Mouse (Mus musculus): ENCODE data around the gene N6amt1. TPM values are rescaled to one million over a fixed set of nuclear protein-coding genes. Genes with fewer than 3 reads are reported as not detected.

The N6amt1 gene
- polyA plus RNA-seq, 1 experiment from 2014 or later, result 30.2 TPM

DNA sequence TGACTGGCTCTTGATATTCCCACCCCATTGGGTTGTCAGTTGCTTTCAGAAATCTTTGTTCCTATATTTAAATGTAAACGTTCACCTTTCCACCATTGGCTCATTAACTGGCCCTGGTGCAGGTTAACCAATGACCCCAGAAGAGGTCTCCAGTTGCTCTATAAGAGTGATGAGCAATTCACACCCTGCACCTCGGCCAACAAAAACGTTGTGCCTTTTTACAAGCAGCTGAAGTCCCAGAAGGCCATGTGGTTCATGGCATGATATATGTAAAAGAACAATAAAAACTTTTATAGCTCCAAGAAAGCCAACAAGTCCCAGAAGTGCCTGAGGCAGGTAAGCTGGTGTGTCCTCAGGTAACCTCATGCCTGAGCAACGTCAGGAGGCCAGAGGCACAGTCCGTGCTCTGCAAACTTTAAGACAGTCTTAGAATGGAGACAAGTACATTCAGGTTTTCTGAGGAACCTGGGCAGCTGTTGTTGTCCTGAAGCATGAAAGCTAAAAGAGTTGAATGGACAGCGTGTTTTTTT lies 12.9 kb upstream of the N6amt1 start:
- H3K4me1 ChIP-seq, result no peaks in the 10 kb centered on the region
- WGBS, result 80% methylated on average over 6 of the region's 6 CpGs

DNA sequence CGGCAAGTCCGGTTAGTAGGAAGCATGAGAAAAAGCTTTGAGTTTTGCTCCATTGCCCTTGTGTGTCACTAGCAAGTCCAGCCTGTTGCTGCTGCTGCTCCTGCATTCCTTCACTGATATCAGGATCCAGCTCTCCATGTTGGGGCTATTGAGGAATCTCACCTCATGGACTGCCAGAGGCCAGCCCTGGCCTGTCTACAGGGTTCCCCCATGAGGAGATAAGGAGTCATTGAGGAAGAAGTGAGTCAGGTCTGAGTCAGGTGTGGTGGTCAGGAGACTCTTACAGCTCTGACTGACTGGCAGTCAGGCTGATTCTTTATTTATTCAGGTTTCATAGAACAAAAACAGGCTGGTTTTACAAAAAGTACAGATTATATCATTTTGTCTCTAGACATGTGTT lies 5.9 kb upstream of the N6amt1 start:
- Histone ChIP-seq H3K27me3 (no peaks in the 10 kb centered on the region), H3K4me3 (no peak overlapping the region), H3K9ac (no peak overlapping the region), H3K9me3 (no peaks in the 10 kb centered on the region), H3K4me2 (no peak overlapping the region), H3K36me3 (no peaks in the 10 kb centered on the region), H3K27ac (no peak overlapping the region), H3K4me1 (no peaks in the 10 kb centered on the region)
- no peak for ATAC-seq (ENCODE audit: insufficient number of reproducible peaks, insufficient read depth, low FRiP score, low TSS enrichment, low read depth)
- 86% methylated on average over 2 of the region's 2 CpGs for WGBS

More for the DNA sequence above, 12.9 kb upstream of the N6amt1 start:
- Histone ChIP-seq H3K27ac (no peak overlapping the region), H3K9ac (no peak overlapping the region), H3K4me3 (no peak overlapping the region), H3K4me2 (no peak overlapping the region), H3K36me3 (no peaks in the 10 kb centered on the region), H3K27me3 (no peaks in the 10 kb centered on the region), H3K9me3 (no peaks in the 10 kb centered on the region)
- no peak for ATAC-seq (ENCODE audit: insufficient number of reproducible peaks, insufficient read depth, low FRiP score, low TSS enrichment, low read depth)

DNA sequence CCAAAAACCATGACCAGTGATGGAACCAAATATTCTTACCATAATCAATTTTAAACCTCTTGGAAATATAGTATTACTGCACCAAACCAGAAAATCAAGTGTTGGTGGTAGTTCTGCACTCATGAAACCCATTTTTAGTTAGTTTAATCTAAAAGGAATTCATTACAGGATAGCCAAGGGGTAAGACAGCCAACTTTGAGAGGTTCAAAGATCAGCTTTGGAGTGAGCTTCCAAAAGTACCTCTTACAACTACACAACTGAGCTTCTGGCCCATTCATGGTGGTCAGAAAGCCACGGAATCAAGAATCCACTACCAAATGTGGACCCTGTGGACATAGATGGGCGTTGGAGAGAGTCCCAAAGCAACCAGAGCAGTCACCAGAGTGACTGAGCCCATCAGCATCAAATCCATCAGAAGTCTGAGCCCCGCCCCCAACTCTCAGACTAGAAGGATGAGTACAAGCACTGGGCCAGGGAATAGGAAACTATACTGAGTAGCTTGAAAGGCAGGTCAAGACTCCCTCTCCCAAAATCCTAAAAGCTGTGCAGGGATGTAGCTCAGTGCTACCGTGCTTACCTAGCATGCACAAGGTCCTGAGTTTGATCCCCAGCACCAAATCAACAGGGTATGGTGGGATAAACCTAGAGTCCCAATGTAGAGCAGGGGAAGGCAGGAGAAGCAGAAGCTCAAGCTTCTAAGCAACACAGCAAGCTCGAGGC lies 2.4 kb upstream of the N6amt1 start:
- H3K4me2 ChIP-seq, result no peak overlapping the region
- no peak for ATAC-seq (ENCODE audit: insufficient number of reproducible peaks, insufficient read depth, low FRiP score, low TSS enrichment, low read depth)
- H3K4me1 ChIP-seq, result 0 out of 2 replicates have a peak, but pooled peaks cover 5% of the 10 kb centered on the region
- no peaks in the 10 kb centered on the region for H3K27me3 ChIP-seq
- peaks cover 2% of the 10 kb centered on the region; the same call in 1 of the 2 replicates for H3K36me3 ChIP-seq
- H3K9me3 ChIP-seq, result no peaks in the 10 kb centered on the region
- H3K4me3 ChIP-seq, result no peak overlapping the region
- no peak overlapping the region for H3K9ac ChIP-seq
- 74% methylated on average over 5 of the region's 5 CpGs for WGBS
- H3K27ac ChIP-seq, result no peak overlapping the region

DNA sequence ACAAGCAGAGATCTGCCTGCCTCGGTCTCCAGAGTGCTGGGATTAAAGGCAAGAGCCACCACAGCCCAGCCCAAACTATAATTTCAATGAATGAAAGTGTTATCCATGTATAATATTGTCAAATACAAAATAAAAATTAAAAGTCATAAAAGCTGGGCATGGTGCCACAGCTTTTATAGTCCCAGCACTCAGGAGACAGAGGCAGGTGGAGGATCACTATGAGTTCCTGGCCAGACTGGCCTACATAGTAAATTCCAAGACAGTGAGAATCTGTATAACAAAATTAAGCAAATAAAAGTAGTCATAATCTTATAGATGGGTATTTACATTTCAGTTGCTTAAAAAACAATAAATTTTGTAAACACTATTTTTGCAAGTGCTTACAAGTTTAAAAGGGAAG lies 380 bp upstream of the N6amt1 start:
- Histone ChIP-seq H3K27ac (no peak overlapping the region; the same call in 1 of the 2 replicates), H3K36me3 (peaks cover 18% of the 10 kb centered on the region), H3K9ac (no peak overlapping the region), H3K27me3 (no peaks in the 10 kb centered on the region), H3K9me3 (no peaks in the 10 kb centered on the region), H3K4me2 (peak overlapping the region; percentile 60), H3K4me1 (0 out of 2 replicates have a peak, but pooled peaks cover 5% of the 10 kb centered on the region), H3K4me3 (peak overlapping the region; percentile 81)
- no peak for ATAC-seq (ENCODE audit: insufficient number of reproducible peaks, insufficient read depth, low FRiP score, low TSS enrichment, low read depth)
- WGBS, result 98% methylated on average over 1 of the region's 1 CpGs

DNA sequence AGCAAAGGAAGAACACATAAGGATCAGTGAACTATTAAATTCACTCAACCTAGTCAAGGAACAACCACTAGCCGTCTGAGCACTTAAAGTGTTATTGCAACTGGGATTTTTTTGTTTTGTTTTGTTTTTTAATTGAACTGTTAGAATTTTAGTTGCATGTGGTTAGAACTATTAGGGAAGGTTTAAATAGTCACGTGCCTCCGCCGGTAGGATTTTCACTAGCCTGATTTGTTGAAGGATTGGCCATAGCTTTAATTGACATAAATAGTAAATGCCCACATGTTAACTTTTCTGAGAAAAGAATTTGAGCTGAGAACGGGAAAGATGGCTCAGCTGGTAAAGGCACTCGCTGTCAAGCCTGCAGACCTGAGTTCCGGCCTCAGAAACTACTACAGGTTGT lies 763 bp downstream of the N6amt1 start:
- Histone ChIP-seq H3K4me1 (0 out of 2 replicates have a peak, but pooled peaks cover 5% of the 10 kb centered on the region), H3K4me3 (peak overlapping the region; percentile 81), H3K27ac (no peak overlapping the region), H3K36me3 (peaks cover 21% of the 10 kb centered on the region), H3K27me3 (no peaks in the 10 kb centered on the region), H3K9me3 (no peaks in the 10 kb centered on the region), H3K9ac (no peak overlapping the region), H3K4me2 (peak overlapping the region; percentile 60)
- no peak for ATAC-seq (ENCODE audit: insufficient number of reproducible peaks, insufficient read depth, low FRiP score, low TSS enrichment, low read depth)
- 80% methylated on average over 7 of the region's 7 CpGs for WGBS

DNA sequence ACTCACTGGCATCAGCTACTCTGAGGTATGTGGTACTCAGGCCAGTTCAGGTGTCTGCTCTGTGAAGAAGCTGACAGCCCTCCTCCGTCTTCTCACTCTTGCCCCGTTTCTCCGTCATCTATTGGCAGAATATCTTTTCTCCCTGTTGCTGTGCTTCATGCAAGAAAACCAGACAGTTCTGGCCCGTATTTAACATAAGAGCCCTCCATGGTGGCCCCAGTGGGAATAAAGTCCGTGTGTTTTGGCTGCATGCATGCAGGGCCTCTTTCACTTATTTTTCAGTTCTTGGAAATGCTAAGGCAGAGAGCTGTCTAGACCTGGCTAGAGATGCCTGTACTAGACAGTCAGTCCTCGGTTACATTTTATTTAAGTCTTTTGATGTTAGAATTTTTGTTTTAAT lies 6.1 kb downstream of the N6amt1 start:
- 83% methylated on average over 6 of the region's 6 CpGs for WGBS
- ATAC-seq (ENCODE audit: insufficient number of reproducible peaks, insufficient read depth, low FRiP score, low TSS enrichment, low read depth), result no peak
- Histone ChIP-seq H3K36me3 (peaks cover 59% of the 10 kb centered on the region), H3K27ac (no peak overlapping the region), H3K9ac (no peak overlapping the region), H3K9me3 (no peaks in the 10 kb centered on the region), H3K4me3 (no peak overlapping the region), H3K4me1 (no peaks in the 10 kb centered on the region), H3K27me3 (no peaks in the 10 kb centered on the region), H3K4me2 (no peak overlapping the region)

DNA sequence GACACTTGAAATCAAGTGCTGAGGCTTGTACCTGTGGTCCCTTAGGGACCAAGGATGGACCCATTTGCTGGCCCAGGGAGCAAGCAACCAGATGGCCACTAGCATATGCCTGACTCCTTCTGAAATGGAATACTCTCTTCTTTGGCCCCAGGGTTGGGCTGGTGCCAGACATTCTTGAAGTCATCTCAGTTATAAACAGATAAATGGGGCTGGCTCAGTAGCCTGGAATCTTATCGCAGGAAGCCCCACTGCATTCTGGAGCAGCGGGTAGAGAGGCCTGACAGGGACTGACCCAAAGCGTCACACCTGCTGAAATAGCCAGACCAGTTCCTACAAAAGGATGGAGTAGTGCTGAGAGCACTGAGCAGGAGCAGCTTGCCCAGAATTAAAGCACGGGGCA lies 10.2 kb downstream of the N6amt1 start:
- peaks cover 60% of the 10 kb centered on the region for H3K36me3 ChIP-seq
- no peak for ATAC-seq (ENCODE audit: insufficient number of reproducible peaks, insufficient read depth, low FRiP score, low TSS enrichment, low read depth)

DNA sequence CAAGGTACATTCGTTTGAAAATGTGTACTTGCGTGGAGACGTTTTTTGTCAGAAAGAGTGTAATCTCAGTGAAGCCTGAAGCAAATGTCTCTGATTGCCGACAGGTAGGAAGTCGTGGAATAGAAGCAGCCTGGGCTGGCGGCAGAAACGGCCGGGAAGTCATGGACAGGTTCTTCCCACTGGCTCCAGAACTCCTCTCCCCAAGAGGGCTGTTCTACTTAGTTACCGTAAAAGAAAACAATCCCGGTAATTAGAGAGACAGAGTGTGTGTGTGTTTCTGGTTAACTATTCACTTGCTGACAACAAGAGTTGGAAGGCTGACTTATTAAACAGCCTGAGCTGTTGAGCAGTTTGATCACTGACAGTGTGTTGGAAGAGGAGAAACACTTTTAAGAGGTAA lies 12.1 kb downstream of the N6amt1 start:
- Histone ChIP-seq H3K27me3 (no peaks in the 10 kb centered on the region), H3K4me2 (no peak overlapping the region), H3K27ac (no peak overlapping the region), H3K9ac (no peak overlapping the region), H3K4me3 (no peak overlapping the region), H3K36me3 (peaks cover 52% of the 10 kb centered on the region), H3K9me3 (no peaks in the 10 kb centered on the region), H3K4me1 (no peaks in the 10 kb centered on the region)
- ATAC-seq (ENCODE audit: insufficient number of reproducible peaks, insufficient read depth, low FRiP score, low TSS enrichment, low read depth), result no peak
- 62% methylated on average over 10 of the region's 10 CpGs for WGBS

More for the DNA sequence above, 10.2 kb downstream of the N6amt1 start:
- Histone ChIP-seq H3K27me3 (no peaks in the 10 kb centered on the region), H3K9me3 (no peaks in the 10 kb centered on the region), H3K27ac (no peak overlapping the region), H3K4me3 (no peak overlapping the region), H3K4me2 (no peak overlapping the region), H3K9ac (no peak overlapping the region), H3K4me1 (no peaks in the 10 kb centered on the region)
- 92% methylated on average over 4 of the region's 4 CpGs for WGBS

DNA sequence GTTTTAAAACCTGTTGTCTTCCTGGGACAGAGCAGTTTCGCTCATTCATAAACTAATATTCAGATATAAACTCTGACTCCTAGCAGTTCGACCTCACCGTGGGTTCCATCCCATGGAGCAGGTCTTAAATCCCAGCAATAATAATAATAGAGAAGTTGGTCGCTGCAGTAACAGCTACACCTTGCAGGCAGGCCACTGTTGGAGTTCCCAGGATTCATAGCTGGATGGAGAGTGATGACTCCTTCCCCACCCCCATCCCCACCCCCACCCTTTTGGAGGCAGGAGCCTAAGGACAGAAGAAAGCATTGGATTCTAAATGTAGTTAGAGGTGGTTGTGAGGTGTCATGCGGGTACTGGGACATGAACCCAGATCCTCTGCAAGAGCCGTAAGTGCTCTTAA lies 12.5 kb downstream of the N6amt1 start:
- Histone ChIP-seq H3K9ac (no peak overlapping the region), H3K4me1 (no peaks in the 10 kb centered on the region), H3K9me3 (no peaks in the 10 kb centered on the region), H3K27me3 (no peaks in the 10 kb centered on the region), H3K4me3 (no peak overlapping the region), H3K27ac (no peak overlapping the region), H3K4me2 (no peak overlapping the region), H3K36me3 (peaks cover 52% of the 10 kb centered on the region)
- WGBS, result 92% methylated on average over 6 of the region's 6 CpGs
- no peak for ATAC-seq (ENCODE audit: insufficient number of reproducible peaks, insufficient read depth, low FRiP score, low TSS enrichment, low read depth)

DNA sequence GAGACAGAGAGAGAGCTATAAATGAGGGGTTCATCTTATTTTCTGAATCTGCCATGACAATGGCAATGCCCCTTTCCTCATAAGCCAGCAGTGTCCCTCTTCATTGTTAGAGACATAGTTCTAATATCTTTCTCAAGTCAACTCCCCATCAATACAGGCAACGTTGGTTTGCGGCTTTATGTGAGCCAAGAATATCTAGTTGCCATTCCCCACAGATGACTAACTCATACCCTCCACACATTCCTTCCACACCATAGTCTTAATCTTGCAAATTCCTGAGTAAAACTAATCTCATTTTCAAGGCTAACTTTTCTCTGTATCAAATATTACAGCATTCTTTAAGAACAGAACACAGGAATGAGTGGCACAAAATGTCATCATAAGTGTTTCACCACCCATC lies 29.0 kb downstream of the N6amt1 start:
- 91% methylated on average over 2 of the region's 2 CpGs for WGBS
- Histone ChIP-seq H3K4me3 (no peak overlapping the region), H3K36me3 (peaks cover 78% of the 10 kb centered on the region), H3K27me3 (no peaks in the 10 kb centered on the region), H3K9ac (no peak overlapping the region), H3K4me2 (no peak overlapping the region), H3K9me3 (no peaks in the 10 kb centered on the region), H3K27ac (no peak overlapping the region), H3K4me1 (no peaks in the 10 kb centered on the region)
- ATAC-seq (ENCODE audit: insufficient number of reproducible peaks, insufficient read depth, low FRiP score, low TSS enrichment, low read depth), result no peak

DNA sequence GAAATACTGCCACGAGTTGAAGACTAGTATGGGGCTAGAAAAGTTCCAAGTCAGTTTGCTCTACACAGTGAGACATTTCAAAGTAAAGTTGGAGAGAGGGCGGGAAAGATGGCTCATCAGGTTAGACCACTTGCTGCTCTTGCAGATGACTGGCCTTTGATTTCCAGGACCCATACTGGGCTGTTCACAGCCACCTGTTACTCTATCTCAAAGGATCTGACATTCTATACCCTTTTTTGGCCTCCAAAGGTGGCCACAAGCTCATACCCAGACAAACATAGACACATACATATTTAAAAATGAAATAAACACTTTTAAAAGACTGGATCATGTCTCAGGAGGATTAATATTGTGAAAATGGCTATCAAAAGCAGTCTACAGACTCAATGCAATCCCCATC lies 30.4 kb downstream of the N6amt1 start:
- H3K36me3 ChIP-seq, result peaks cover 80% of the 10 kb centered on the region
- 86% methylated on average over 2 of the region's 2 CpGs for WGBS
- no peaks in the 10 kb centered on the region for H3K9me3 ChIP-seq
- no peak overlapping the region for H3K9ac ChIP-seq
- no peaks in the 10 kb centered on the region for H3K4me1 ChIP-seq
- H3K27ac ChIP-seq, result no peak overlapping the region
- H3K4me3 ChIP-seq, result no peak overlapping the region
- no peak for ATAC-seq (ENCODE audit: insufficient number of reproducible peaks, insufficient read depth, low FRiP score, low TSS enrichment, low read depth)
- H3K4me2 ChIP-seq, result no peak overlapping the region
- no peaks in the 10 kb centered on the region for H3K27me3 ChIP-seq

DNA sequence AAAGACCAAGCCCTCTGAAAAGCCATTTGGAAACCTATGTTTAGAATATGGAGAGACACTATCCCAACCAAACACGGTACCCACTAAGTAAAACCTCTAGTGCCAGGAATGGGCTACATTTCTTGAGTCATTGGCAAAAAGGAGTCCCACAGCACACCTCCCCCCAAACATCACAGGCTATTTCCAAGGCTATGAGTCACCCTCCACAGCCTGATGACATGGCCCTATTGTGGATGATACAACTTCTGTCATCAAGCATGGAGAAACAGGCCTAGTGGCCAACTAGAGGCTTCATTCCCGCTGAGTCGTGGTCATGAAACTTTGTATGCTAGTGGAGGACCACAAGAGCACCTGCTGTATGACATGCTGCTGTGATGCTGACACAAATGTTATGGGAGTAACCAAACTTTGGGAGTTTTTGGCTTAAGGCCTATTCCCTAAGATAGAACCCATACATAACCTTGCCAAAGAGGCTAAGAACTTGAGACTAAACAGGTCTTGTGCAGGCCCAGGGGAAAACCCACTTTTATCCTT lies 33.5 kb downstream of the N6amt1 start:
- peaks cover 57% of the 10 kb centered on the region for H3K36me3 ChIP-seq
- H3K9ac ChIP-seq, result no peak overlapping the region
- no peaks in the 10 kb centered on the region for H3K27me3 ChIP-seq
- H3K27ac ChIP-seq, result no peak overlapping the region
- ATAC-seq (ENCODE audit: insufficient number of reproducible peaks, insufficient read depth, low FRiP score, low TSS enrichment, low read depth), result no peak
- H3K4me1 ChIP-seq, result no peaks in the 10 kb centered on the region
- no peak overlapping the region for H3K4me2 ChIP-seq
- no peaks in the 10 kb centered on the region for H3K9me3 ChIP-seq
- H3K4me3 ChIP-seq, result no peak overlapping the region
- WGBS, result 95% methylated on average over 3 of the region's 3 CpGs
